Mouse (Mus musculus) hindbrain, embryonic 10.5 days (tissue): ENCODE data around the gene Rabgap1. TPM values are rescaled to one million over a fixed set of nuclear protein-coding genes. Genes with fewer than 3 reads are reported as not detected.

ENCODE experiments used
- DNase-seq: peaks from one replicate; pipeline ENCODE4 v3.0.0-alpha.2; 2017; ENCODE audit warnings: low spot score
- H3K27ac ChIP-seq: fragments of 300-500 bp; sonication (generic); 2 replicates; pipeline ENCODE4 v1.5.1; 2016; ENCODE audit warnings: mild to moderate bottlenecking, moderate library complexity
- H3K27me3 ChIP-seq: fragments of 300-500 bp; sonication (generic); 2 replicates; pipeline ENCODE4 v1.6.1; 2016; ENCODE audit warnings: mild to moderate bottlenecking; ENCODE audit not compliant: poor library complexity, insufficient read depth, severe bottlenecking
- H3K36me3 ChIP-seq: fragments of 300-500 bp; sonication (generic); 2 replicates; pipeline ENCODE4 v1.6.1; 2016; ENCODE audit warnings: mild to moderate bottlenecking, moderate library complexity
- H3K4me1 ChIP-seq: fragments of 300-500 bp; sonication (generic); replicated peaks from 2 replicates; pipeline ENCODE4 v1.6.1; 2016; ENCODE audit warnings: mild to moderate bottlenecking
- H3K4me3 ChIP-seq: fragments of 300-500 bp; sonication (generic); 2 replicates; pipeline ENCODE4 v1.5.1; 2016; ENCODE audit warnings: mild to moderate bottlenecking, moderate library complexity
- H3K9me3 ChIP-seq: fragments of 300-500 bp; sonication (generic); 2 replicates; pipeline ENCODE4 v1.6.1; 2016; ENCODE audit warnings: mild to moderate bottlenecking, moderate library complexity
- WGBS: fragments of 180-500 bp; shearing (Covaris S2); methylation state at CpG from one replicate; pipeline ENCODE4 v1.1.7; 2016; 5-methylcytosine and 5-hydroxymethylcytosine counted together
- polyA plus RNA-seq: library from polyadenylated mRNA; unstranded; fragments of >200 nt; fragmentation: Nextera tagmentation; extraction: Ambion mirVana; gene quantifications from 2 replicates; pipeline ENCODE4 v1.2.1, GENCODE M21; 2016

The Rabgap1 gene
- 42.9 and 44.6 TPM in 2 replicates for polyA plus RNA-seq

DNA sequence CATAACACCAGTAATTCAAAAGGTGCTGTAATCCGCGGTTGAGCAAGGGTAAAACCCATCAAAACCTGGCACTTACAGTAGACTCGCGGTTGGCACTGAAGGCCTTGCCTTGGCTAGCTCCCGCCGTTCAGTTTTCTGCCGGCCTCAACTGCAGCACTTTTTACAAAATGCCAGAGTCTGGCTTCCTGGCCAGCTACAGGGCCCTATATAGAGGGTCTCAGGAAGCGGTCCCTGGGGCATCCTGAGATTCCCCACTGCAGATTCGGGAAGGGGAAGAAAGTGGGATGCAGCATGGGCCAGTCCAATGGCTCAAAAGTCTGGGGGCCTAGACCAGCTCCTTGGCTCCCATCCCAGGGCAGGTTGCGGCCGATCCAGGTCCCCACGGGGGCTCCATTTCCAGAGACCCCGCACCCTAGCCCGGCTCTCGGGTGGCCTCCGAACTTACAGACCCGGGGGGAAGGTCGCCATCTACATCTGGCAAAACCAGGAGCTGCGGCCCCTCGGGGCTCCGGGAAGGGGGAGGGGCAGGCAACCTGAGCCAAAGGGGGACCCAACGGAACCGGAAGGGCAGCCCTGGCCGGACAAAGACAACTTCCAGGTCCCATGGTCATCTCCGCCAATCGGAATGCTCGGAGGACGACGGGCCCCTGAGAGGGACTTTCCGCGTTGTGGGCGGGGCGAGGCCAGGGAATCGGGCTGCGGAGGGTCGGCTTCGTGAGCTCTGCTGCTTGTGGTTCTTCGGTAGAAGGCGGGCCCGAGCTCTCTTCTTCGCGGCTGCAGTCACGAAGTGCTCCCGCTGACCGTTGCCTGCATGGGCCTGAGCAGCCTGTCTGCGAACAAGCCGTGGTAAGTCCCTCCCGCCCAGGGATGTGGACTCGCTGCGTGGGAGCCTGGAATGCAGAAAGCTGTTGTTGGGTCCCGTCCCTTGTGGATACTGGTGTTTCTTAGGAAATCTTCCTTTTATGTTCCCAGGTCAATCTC, at the start of gene Rabgap1, which contains the start of the genes Zbtb26 and Zbtb6:
Rabgap1 (plus strand) TSS at position 669 of the 981 bp plus-strand sequence.
Zbtb26 (minus strand) TSS at position 525 of the 981 bp plus-strand sequence.
Zbtb6 (minus strand) TSS at position 561 of the 981 bp plus-strand sequence.
- Histone ChIP-seq H3K36me3 (peaks cover 6% of the 10 kb centered on the region; the same call in 1 of the 2 replicates), H3K4me3 (peak within 1 kb of the TSS; percentile 92), H3K4me1 (peaks cover 32% of the 10 kb centered on the region), H3K9me3 (no peaks in the 10 kb centered on the region), H3K27me3 (no peaks in the 10 kb centered on the region), H3K27ac (peak within 1 kb of the TSS; percentile 97)
- under 1% methylated on average over 51 of the region's 51 CpGs for WGBS
- peak; percentile 97 for DNase-seq

DNA sequence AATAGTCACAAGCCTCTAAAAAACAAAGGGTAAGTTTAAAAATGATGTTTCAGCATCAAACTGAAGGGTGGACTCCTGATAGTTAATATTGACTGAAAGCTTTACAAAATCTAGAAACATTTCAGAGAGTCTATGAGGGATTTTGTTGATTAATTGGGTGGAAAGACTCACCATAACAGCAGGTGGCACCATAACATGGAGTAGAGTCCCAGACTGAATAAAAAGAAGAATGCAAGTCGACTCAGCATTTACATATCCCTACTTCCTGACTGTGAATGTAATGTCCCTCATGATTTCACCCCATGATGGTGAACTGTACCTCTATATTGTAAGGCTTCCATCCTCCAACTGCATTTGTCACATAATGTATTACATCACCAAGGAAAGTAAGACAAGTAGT, 47.5 kb upstream of the Rabgap1 start:
- no peaks in the 10 kb centered on the region for H3K9me3 ChIP-seq
- DNase-seq, result no peak
- no peaks in the 10 kb centered on the region for H3K4me1 ChIP-seq
- H3K4me3 ChIP-seq, result no peak overlapping the region
- H3K27me3 ChIP-seq, result no peaks in the 10 kb centered on the region
- 73% methylated on average over 1 of the region's 1 CpGs for WGBS
- H3K27ac ChIP-seq, result no peak overlapping the region
- peaks cover 86% of the 10 kb centered on the region for H3K36me3 ChIP-seq

DNA sequence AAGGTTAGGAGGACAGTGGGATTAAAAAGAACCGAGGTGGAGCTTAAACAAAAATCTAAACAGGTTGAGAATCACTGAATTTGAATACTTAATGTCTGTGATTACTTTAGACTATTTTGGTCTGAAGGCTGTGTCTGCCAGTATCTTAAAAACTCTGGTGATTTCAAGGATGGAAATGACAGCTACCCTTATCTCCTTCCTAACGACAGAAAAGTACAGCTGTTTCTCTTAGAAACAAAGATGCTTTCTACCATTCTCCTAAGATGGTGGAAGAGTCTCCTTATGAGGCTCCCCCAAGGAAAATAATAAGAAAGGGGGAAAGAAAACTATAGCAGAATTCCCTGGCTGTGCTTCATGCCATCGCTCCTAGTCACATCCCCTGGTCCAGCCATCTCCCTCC, 21.2 kb upstream of the Rabgap1 start:
- peaks cover 11% of the 10 kb centered on the region for H3K4me1 ChIP-seq
- no peaks in the 10 kb centered on the region for H3K9me3 ChIP-seq
- DNase-seq, result no peak
- H3K27ac ChIP-seq, result peak overlapping the region; percentile 99
- peaks cover 15% of the 10 kb centered on the region for H3K36me3 ChIP-seq
- H3K27me3 ChIP-seq, result no peaks in the 10 kb centered on the region
- WGBS, result 13% methylated on average over 3 of the region's 3 CpGs
- H3K4me3 ChIP-seq, result peak overlapping the region; percentile 93

DNA sequence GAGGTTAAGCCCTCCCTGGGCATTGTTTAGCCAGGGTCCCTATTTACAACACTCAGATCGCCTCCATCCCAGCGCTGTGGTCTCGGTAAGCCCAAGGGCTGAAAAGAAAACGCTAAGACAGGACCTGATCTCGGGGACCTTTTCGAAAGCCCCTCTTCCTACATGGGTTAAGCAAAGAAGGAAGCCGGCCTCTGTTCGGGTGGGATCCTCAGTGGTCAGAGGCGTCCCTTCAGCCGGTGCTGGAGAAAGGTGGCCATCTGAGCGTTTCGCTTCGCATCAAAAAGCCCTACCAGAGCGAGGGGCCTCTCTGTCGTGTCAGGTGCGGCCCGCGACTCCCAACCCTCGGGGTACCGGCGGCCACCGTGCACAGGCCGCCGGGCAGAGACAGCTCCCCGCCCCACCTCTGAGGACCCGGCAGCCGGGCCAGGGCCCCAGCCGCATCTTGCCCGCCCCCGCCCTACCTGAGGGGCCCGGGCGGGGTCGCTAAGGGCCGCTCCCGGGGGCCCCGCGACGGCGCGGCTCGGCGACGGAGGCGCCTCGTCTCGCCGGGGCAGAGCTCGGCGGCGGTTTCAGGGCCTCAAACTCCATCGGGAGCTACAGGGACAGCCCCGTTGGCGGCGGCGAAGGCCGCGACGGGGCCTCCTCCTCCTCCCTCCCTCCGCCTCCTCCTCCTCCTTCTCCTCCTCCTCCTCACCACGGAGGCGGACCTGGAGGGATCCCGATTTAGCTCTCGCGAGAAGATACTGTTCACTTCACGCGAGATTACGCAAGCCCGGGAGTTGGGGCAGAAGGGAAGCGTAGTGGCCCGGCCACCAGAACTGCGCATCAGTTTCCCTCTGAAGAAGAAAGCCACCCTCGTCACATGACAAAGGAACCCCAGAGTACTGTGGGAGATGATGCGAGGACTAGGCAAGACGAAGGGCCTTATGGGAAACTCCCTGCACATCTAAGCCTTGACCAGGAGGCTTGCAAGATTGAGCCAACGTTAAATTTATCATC, 20.5 kb upstream of the Rabgap1 start, which contains the start of gene Rc3h2:
Rc3h2 (minus strand) TSS at position 598 of the 999 bp plus-strand sequence.
- peaks cover 11% of the 10 kb centered on the region for H3K4me1 ChIP-seq
- under 1% methylated on average over 75 of the region's 75 CpGs for WGBS
- peak within 1 kb of the TSS; percentile 93 for H3K4me3 ChIP-seq
- no peaks in the 10 kb centered on the region for H3K9me3 ChIP-seq
- H3K27ac ChIP-seq, result peak within 1 kb of the TSS; percentile 99
- DNase-seq, result peak; percentile 96
- peaks cover 15% of the 10 kb centered on the region for H3K36me3 ChIP-seq
- H3K27me3 ChIP-seq, result no peaks in the 10 kb centered on the region

DNA sequence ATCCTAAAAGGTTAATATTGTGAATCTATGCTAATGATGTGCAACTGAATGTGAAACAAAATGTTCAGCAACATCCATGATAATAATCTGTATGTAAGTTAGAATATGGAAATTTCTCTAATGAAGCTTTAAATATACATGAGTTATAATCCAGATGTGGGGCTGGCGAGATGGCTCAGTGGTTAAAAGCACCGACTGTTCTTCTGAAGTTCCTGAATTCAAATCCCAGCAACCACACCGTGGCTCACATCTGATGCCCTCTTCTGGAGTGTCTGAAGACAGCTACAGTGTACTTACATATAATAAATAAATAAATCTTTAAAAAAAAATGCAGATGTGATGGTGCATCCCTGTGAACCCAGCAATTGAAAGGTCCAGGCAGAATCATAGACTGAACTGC, 19.4 kb upstream of the Rabgap1 start:
- Histone ChIP-seq H3K36me3 (peaks cover 22% of the 10 kb centered on the region), H3K4me1 (peaks cover 11% of the 10 kb centered on the region), H3K9me3 (no peaks in the 10 kb centered on the region), H3K4me3 (no peak overlapping the region), H3K27me3 (no peaks in the 10 kb centered on the region), H3K27ac (no peak overlapping the region)
- DNase-seq, result no peak
- WGBS, result 60% methylated on average over 3 of the region's 3 CpGs

DNA sequence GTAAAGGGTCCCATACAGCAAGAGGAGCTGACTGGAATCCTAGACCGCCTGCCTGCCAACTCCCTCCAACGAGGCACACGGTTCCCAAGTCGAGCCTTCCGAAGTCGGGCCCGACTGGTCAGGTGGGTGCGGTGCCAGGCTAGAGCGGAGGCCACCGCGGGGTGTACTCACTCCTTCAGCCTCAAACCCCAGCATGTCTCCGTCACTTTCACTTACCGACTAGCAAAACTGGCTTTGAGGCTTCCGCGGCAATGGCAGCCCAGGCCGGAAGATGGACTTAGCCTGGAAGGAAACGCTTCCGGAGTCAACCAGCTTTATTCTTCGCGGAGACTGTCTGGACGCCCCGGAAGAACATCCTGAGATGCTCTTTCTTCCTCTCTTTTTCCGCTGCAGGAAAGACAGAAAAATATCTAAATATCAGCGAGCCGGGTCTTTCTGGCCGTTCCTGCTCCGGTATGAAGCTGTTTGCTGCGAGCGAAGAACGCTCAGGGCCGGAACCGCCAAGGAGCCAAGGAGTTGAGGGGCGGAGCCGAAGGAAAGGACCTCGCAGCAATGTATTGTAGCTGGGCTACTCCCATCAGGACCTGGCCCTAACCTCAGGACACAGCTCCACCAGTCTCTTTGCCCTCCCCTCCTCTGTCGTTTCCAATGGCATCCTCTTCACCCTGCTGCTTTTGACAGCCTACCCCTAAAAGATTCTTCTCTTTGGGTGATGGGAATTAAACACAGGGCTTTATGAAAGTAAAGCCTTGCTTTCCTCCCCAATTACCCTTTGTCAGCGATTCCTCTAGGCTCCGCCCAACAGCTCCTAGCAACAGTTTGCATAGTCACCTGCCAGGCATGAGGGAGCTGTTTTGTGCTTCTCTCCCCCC, 12.2 kb upstream of the Rabgap1 start:
- under 1% methylated on average over 38 of the region's 38 CpGs for WGBS

DNA sequence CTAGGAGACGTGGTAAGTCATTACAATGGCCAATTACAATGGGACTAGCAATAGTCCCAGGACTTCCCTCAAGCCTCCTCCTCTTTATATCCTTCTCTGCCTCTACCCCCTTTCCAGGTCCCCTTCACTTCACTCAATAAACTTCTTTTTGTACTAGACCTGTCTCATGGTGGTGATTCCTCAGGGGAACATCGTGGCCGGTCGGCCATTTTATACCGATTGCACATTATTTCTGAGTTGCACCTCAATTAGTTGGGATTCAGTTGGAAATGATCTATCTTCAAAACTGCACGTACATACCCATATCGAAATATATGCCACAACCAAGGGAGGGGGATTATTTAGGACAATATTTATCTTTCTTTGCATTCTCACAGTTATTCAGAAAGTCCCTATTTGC, 11.5 kb upstream of the Rabgap1 start:
- DNase-seq, result peak; percentile 10
- Histone ChIP-seq H3K27me3 (no peaks in the 10 kb centered on the region), H3K4me3 (peak overlapping the region; percentile 78), H3K27ac (peak overlapping the region; percentile 94), H3K36me3 (peaks cover 42% of the 10 kb centered on the region), H3K4me1 (peaks cover 14% of the 10 kb centered on the region), H3K9me3 (no peaks in the 10 kb centered on the region)
- 31% methylated on average over 7 of the region's 7 CpGs for WGBS

More for the DNA sequence above, 12.2 kb upstream of the Rabgap1 start:
- Histone ChIP-seq H3K4me1 (peaks cover 14% of the 10 kb centered on the region), H3K27me3 (no peaks in the 10 kb centered on the region), H3K4me3 (peak overlapping the region; percentile 78), H3K27ac (peak overlapping the region; percentile 94), H3K9me3 (no peaks in the 10 kb centered on the region), H3K36me3 (peaks cover 35% of the 10 kb centered on the region)
- DNase-seq, result peak; percentile 86

DNA sequence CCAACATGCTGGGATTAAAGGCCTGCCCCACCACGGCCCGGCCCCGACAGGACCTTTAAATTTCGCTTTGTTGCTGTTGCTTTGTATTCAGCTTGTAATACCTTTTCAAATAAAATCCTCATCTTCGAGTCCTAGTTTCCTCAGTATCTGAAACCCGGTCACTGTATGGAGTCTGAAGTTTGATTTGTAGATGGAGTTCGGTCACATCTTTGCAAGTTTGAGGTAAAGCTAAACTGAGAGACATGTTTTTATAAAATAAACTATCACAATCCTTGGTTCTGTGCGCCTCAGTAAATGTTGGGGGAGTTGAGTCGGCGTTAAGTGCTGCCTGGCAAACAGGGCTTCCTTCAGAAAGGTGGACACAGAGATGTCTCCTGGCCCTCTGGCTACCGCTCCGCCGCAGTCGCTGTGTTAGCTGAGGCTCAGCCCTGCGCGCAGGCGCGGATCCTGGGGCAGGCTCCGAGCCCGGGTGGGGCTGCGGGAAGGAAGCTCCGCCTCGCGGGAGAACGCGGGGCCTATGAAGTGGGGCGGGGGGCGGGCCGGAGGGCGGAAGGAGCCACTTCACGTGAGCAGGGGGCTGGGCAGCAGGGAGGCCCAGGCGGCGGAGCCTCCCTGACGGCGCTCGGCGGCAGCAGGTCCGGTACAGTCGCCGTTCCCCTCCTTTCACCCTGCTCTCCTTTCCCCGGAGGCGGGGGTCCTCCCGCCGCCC, 8.7 kb downstream of the Rabgap1 start:
- Histone ChIP-seq H3K4me1 (peaks cover 18% of the 10 kb centered on the region), H3K27ac (peak overlapping the region; percentile 96)
- 9% methylated on average over 44 of the region's 44 CpGs for WGBS

DNA sequence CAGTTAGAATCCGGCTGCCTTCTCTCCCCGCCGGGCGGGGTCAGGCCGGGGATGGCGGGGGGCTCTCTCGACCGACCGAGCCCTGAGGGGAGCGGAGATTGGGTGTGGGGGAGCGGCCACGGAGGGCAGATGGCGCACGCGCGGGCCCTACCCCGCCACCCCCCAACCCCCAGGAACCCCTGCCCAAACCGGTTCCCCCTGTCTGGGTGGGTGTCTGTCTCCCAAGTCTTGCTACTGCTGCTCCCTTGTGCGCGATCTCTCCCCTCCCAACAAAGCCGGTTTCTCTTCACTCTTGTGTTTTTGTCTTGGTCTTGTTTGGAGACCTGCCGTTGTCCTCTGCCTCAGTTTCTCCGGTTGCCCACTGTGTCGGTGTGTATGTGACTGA, 9.3 kb downstream of the Rabgap1 start:
- peak overlapping the region; percentile 98 for H3K4me3 ChIP-seq
- no peak for DNase-seq
- no peaks in the 10 kb centered on the region for H3K27me3 ChIP-seq
- H3K27ac ChIP-seq, result peak overlapping the region; percentile 96
- peaks cover 5% of the 10 kb centered on the region; the same call in 1 of the 2 replicates for H3K36me3 ChIP-seq
- H3K9me3 ChIP-seq, result no peaks in the 10 kb centered on the region
- WGBS, result under 1% methylated on average over 24 of the region's 24 CpGs
- H3K4me1 ChIP-seq, result peaks cover 18% of the 10 kb centered on the region

More for the DNA sequence above, 8.7 kb downstream of the Rabgap1 start:
- H3K36me3 ChIP-seq, result peaks cover 6% of the 10 kb centered on the region; the same call in 1 of the 2 replicates
- peak; percentile 95 for DNase-seq
- H3K27me3 ChIP-seq, result no peaks in the 10 kb centered on the region
- no peaks in the 10 kb centered on the region for H3K9me3 ChIP-seq
- H3K4me3 ChIP-seq, result peak overlapping the region; percentile 98

DNA sequence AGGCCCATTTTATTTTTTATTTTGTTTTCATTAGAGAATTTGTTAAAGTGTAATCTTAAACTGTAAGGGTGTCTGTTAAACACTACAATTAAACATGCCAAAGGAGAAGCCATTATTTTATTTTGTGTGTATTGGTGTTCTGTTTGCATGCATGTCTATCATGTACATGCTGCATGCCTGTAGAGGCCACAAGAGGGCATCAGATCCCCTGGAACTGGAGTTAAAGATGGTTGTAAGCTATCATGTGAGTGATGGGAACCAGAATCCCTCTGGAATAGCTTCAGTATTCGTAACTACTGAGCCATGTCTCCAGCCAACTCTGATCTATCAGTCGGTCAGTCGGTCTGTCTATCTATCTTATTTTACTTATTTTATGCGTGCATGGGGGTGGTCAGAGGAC, 17.6 kb downstream of the Rabgap1 start:
- H3K4me3 ChIP-seq, result no peak overlapping the region
- no peak for DNase-seq
- H3K27ac ChIP-seq, result no peak overlapping the region
- WGBS, result 98% methylated on average over 4 of the region's 4 CpGs
- peaks cover 19% of the 10 kb centered on the region; the same call in 1 of the 2 replicates for H3K36me3 ChIP-seq
- no peaks in the 10 kb centered on the region for H3K27me3 ChIP-seq
- H3K4me1 ChIP-seq, result no peaks in the 10 kb centered on the region
- no peaks in the 10 kb centered on the region for H3K9me3 ChIP-seq

DNA sequence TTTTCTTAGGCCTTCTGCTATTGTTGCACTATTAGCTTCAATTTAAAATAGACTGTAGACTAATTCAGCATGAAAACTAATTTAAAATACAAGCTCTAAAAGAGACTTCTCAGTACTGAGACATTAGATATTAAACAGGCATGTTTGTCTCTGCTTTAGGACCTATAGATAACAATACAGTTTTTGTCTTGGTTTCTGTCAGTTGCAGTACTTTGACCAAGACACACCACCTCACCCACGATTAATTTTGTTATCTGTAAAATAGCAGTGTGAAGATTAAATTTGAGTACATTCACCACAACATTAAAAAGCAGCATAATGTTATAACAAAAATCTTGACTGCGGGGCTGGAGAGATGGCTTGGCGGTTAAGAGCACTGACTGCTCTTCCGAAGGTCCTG, 23.2 kb downstream of the Rabgap1 start:
- H3K36me3 ChIP-seq, result peaks cover 33% of the 10 kb centered on the region
- no peaks in the 10 kb centered on the region for H3K4me1 ChIP-seq
- H3K9me3 ChIP-seq, result no peaks in the 10 kb centered on the region
- no peaks in the 10 kb centered on the region for H3K27me3 ChIP-seq
- WGBS, result 95% methylated on average over 4 of the region's 4 CpGs
- no peak overlapping the region for H3K4me3 ChIP-seq
- no peak overlapping the region for H3K27ac ChIP-seq
- no peak for DNase-seq
